Mouse (Mus musculus): ENCODE data around the gene Fgf14.
"Not testable (repeated sequence)": the region's sequence is repeated elsewhere in the genome, so short reads cannot be mapped to it uniquely, and the experiment has no call there.

DNA sequence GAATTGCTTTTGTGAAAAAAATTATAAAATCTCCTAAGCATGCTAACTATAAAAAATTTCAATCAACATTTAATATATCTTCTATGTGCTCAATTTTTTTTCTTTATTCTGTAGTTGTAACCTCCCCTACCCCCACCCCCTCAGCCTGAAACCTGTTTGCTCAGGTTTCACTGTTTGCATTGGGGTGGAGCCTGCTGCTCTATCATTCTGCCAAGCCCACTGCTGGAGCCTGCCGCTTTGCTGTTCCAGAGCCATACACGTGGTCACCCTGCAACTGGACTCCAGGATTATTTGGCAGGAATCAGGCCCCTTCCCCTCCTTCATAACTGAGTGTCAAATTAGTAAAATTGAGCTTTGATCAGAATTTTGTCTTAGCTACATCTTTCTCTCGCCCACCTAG lies 237.6 kb downstream of the Fgf14 start:
- not testable (repeated sequence) for TF ChIP-seq CTCF, POLR2A (IDR thresholded peaks at IDR 0.05; ENCODE audit: insufficient read depth, low read depth, low read length)
